Mouse (Mus musculus) heart, postnatal 25 days (tissue): ENCODE measurements around the gene Sec22b. TPM values are rescaled to one million over a fixed set of nuclear protein-coding genes. Genes with fewer than 3 reads are reported as not detected.

Experiments
- DNase-seq: peaks from one replicate; pipeline ENCODE4 v3.0.0; 2022; ENCODE audit warnings: low spot score
- intact Hi-C: fragments of 180-260 bp; cut with DNase I; formaldehyde crosslinking; loops from one replicate; pipeline ENCODE4 v1.15.1; 2025
- total RNA-seq, 2 experiments: library from RNA; stranded (reverse); gene quantifications; 2 replicates each; pipeline ENCODE4 v1.2.3; 2021

The Sec22b gene
- total RNA-seq, 2 experiments from 2014 or later = 40.8 to 45.4 TPM

DNA sequence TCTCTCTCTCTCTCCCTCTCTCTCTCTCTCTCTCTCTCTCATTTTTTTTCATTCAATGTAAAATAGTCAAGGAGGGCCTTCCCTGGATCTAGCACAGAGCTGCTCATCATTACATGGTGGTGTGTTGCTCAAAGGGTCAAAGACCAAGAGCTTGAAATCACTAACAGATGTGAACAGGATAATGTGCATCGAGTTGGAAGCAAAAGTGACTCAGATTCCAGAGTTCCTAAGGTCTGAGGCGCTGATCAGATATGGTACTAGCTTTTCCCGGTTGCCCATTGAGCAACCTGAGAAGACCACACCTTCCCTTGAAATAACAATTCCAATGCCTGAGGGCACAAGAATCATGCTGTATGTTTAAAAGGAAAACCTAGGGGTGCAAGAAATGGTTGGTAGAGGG is 2.6 kb upstream of the Sec22b start:
- intact Hi-C loops = no loop called here
- DNase-seq = no peak

DNA sequence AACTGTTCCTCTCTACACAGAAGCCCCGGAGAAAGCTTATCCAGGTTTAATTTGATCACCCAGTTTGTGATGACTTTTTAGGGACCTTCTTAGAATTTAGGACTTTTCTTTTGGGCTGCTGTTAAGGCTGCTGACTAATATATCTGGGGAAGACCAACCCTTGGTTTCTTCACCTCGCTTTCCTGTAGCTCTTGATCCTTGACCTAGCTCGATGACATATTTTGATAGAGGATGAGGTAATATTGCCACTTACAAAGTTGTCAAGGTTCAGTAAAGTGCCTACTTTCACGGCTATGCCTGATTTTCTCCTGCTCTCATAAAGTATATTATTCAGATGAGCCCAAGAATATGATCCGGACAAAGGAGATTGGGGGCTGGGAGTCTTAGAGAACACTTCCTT is 596 bp downstream of the Sec22b start:
- DNase-seq = no peak
- intact Hi-C loops = loop anchor here (5.0 kb wide), 1 partner anchor 134 kb away; no protein-coding TSS in a partner anchor

DNA sequence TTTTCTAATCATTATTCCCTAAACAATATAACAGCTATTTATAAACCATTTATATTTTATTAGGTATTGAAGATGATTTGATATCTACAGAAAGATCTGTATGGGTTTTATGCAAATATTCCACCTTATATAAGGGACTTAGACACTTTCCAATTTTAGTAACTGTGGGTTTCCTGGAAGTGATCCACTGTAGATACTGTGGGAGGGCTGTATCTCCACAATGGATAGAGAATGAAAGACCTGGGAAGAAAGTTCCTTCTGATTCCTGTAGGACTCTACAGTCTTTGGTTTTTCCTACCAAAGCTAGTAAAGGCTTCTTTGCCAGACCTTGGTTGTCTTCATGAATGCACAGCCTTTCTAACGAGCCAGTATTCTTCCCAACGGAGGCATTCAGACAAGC is 8.7 kb downstream of the Sec22b start:
- no peak for DNase-seq
- intact Hi-C loops = no loop called here

DNA sequence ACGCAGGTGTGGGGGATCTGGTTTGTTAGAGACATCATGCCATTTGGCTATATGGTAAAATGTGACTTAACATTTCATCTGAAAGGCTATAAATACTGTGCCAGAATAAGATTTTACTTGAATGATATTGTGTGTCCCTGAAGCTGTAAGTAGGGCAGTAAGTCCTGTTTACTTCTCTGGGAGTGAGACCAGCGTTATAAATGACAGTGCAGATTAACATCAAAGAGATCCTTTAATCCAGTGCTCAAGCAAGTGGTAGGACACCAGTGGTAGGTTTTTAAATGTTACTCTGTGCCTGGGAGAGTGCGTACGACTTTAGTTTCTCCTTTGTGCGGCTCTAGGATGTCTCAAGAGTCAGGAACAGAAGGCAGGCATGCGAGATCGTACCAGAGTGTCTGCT is 10.1 kb downstream of the Sec22b start:
- DNase-seq = no peak
- intact Hi-C loops = no loop called here

DNA sequence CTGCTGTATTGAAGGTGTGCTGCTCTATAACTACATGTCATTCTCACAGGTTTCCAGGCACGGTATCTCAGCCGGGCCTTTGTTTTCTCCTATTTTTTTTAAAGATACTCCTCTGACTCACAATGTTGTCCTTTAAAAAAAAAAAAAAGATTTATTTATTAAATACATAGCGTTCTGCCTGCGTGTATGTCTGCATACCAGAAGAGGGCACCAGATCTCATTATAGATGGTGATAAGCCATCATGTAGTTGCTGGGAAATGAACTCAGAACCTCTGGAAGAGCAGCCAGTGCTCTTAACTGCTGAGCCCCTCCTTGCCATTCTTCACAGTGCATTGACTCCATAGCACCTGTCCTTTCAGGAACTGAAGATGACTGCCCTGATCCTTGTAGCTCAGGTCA is 14.1 kb downstream of the Sec22b start:
- DNase-seq = no peak
- intact Hi-C loops = no loop called here

DNA sequence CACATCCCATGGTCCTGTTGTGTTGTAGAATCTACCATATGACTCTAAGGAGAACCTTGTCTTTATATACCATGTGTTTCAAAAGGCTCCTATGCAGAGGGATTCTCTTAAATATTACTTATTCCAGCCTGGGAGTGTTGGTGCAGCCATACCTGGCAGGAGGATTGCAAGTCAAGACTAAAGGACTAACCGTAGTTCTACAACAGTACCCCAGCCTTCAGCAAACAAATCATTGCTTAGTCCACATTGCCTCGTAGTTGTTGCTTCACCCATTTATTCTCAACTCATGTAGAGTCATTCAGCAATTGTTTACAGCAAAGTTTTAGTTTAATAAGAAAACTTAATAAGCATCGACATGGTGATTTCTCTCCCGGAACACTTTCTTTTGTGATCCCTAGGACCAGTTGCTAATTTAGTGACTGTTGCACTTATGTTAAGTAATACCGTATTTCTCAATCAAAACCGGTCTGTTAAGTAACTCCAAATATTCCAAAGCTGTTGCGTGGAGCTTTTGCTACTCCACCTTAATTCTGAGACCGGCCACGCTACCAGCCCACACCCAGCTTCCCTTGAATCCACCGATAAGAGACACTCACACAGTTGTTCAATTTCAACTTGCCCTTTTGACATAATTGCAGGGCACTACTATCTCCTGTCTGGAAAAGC is 18.0 kb downstream of the Sec22b start:
- no peak for DNase-seq
- intact Hi-C loops = no loop called here

DNA sequence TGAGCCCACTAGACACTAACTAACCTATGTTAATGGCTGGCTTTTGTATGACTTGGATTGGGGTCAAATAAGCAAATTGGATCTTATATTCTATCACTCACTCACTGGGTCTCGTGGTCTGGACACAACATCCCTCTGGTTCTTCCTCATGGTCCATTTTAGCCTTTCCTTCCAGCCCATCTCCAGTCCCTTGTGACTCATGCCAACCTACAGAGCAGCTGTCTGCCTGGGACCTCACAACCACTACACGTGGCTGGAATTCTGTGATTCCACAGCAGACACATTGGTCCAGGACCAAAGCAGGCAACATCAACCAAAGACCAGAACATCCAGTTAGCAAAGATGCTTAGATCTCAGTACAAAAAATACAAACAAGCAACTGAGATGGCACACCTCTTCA is 24.3 kb downstream of the Sec22b start:
- intact Hi-C loops = loop anchor here (5.0 to 10.0 kb wide), 3 partner anchors 190 to 387 kb away; no protein-coding TSS in a partner anchor
- no peak for DNase-seq

DNA sequence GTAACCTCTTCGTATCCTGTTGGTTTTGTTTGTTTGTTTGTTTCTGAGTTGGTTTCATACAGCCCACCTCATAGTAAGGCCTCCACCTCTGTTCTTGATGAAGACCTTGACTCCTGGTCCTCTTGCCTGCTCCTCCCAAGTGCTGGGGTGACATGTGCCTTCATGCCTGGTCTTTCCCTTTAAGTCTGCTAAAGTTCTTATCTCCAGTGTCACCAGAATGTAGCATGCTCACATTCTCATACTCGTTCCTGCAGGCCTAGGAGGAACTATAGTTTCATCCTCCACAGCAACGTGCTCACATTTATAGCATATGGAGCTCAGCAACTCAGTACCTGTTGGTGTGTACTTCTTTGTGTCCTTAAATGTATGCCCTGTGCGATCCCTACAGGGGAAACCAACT is 26.3 kb downstream of the Sec22b start:
- no peak for DNase-seq
- intact Hi-C loops = loop anchor here (5.0 to 10.0 kb wide), 3 partner anchors 187 to 385 kb away; no protein-coding TSS in a partner anchor

DNA sequence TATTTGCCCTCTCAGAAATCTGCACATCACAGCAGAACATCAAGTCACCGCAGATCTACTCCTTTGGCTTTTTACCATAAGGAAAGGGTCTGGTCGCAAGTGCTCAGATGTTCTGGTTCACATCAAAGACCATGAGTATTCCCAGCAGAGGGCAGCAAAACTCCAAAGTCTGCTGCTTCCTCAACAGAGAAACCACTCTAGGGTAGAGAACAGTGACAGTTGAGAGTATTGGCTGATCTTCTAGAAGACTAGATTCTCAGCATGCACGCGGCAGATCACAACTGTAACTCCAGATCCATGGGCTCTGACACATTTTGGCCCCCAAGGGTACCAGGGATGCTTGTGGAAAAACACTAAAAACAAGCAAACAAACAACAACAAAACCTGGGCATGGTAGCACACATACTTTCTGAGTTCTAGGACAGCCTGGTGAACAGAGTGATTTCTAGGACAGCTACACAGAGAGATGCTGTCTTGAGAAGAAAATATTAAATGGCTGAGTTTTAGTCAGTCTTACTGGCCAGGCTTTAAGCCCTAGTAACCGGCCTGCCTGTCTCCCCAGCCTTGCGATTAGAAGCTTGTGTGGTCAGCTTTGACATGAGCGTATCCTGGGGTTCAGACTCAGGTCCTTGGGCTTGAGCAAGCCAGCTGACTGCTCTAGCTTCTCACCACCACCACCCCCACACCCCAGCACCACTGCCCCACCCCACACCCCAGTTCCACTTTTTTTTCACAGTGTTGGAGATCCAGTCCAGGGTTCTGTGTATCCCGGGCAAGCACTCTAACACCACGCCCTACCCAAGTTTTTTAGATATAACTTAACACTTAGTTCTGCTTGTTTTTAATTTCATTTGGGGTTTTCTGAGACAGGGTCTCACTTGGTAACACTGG is 28.2 kb downstream of the Sec22b start:
- intact Hi-C loops = loop anchor here (1.0 to 10.0 kb wide), 5 partner anchors 112 to 383 kb away; no protein-coding TSS in a partner anchor
- peak; percentile 17 for DNase-seq

DNA sequence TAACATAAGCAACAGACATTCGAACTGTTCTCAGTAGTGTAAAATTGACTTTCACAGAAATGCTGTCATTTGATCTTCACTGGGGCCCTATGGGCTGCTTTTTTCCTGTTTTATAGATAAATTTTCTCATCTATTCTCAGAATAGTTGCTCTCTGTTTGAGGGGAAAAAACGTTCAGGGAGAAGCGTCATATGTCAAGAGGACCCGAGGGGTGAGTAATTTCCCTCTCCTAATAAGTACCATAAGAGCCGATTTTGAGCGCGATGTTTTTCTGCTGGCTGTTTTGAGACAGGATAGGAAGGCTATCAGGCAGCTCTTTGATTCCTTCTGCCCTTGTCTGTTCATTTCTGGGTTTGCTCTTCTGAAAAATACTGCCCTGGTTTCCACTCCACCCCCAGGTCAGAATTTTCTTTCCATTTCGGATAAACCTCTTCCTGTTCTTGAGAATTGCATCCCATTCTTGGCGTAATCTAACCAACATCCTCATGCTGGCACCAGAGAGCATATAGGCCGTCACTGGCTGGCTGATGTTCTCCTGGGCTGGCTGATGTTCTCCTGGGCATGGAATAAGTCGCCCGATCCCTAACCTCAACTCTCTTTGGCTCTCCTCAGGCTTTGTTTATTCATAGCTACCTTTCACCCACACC is 29.3 kb downstream of the Sec22b start:
- intact Hi-C loops = no loop called here
- DNase-seq = no peak

DNA sequence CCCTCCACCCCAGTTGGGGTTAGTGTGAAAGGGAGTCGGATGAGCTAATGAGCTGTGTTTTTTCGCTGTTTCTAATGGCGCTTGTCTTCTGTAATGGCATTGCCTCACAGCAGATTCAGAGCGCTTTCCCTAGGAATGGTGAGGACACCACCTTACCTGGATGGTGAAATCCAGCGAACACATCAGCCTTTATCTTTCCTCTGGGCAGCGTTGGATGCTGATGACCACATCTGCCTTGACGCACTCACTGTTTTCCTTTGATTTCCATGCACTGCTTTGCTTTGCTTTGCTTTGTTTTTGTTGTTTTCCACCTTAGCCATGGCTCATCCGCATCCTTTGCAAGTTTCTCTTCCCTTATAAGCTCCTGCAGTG is 29.8 kb downstream of the Sec22b start:
- intact Hi-C loops = no loop called here
- DNase-seq = no peak

DNA sequence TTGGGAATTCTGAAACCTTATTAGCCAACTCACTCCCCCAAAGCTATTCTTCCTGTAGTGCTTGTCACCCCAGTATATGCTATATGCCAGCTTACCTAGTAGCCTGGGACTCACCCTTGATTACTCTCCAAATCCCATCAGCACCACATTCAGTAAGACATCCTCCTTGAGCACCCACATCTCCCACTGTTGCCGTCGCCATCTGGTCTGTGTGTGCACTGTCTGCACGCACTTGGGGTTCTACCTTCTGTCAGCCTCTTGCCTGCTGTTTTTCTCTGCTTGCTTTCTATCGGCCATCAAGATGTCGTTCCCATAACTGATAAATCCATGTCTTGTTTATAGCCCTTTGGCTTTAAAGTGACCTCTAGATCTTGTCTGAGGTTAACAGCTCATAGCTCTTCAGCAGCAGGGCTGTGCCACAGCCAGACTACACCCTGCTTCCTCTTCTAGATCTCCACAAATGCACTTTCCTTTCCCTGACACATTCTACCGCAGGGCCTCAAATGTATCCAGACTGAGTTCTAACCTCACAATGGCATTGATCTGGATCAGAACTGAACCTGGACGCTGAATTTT is 30.4 kb downstream of the Sec22b start:
- intact Hi-C loops = no loop called here
- no peak for DNase-seq

DNA sequence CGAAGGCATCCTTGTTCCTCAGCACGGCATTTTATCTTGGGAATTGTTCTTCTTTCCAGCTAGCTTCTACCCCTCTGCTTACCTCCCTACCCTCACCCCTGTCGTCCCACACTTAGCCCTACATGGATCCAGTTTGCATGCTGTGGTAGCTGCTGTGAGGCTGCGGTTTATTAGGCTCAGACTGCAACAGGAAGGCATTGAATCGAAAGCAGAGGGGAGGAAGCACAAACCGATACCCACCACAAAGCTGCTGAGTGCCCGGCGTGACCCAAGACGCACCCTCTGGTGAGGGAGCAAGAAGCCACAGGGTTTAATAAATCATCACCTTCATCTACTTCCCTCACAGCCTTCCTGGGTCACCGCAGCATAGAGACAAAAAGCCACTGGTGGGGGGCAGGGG is 31.1 kb downstream of the Sec22b start:
- DNase-seq = peak; percentile 5
- intact Hi-C loops = no loop called here

DNA sequence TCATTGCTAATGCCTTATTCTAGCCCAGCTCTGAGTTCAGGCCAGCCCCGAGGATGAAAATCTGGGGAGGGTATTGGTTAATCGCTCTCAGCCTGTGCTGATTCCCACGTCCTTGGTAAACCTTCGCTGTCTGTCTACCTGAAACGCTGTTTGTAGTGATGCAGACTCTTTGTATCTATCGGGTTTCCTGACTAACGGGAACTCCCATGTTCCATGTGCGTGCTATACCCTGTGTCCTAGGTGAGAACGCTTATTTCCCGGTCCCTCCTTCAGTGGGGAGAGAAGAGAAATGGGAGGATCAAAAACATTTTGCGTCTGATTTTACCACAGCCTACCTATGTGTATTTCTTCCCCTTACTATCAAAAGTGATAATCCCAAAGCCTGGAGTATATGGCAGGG is 31.8 kb downstream of the Sec22b start:
- intact Hi-C loops = no loop called here
- DNase-seq = no peak

DNA sequence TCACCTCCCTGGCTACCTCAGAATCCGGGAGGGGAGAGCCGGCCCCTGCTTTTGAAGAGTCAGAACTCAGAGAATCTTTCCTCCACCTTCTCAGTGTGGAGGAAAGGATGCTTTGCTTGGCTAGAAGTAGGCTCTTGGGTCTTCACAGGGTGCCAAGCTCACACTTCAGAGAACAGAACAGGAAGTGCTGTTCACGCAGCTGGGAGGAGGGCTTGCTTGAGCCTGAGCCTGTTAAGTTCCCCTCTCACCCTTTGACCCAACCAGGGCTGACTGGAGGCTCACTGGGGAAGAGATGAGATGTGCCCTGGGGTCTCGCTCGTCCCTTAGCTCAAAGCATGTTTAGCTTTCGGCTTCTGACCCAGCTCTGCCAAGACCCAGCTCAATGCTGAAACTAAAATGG is 32.3 kb downstream of the Sec22b start:
- DNase-seq = no peak
- intact Hi-C loops = no loop called here

DNA sequence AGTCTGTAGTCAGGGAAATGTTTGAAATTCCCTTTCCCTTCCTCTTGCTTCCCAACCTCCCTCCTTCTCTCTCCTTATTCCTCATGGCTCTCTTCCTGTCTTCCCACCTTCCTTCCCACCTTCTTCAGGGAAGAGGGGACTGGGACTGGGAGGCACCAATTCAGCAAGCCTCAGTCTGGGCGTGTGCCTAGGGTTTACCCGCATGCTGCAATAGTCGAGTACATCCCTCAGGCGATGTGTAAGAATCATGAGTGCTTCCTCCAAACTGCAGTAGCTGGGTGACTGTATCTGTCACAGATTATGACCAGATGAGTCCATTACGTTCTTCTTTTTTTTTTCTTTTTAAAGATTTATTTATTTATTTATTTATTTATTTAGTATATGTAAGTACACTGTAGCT is 32.8 kb downstream of the Sec22b start:
- intact Hi-C loops = no loop called here
- DNase-seq = no peak

DNA sequence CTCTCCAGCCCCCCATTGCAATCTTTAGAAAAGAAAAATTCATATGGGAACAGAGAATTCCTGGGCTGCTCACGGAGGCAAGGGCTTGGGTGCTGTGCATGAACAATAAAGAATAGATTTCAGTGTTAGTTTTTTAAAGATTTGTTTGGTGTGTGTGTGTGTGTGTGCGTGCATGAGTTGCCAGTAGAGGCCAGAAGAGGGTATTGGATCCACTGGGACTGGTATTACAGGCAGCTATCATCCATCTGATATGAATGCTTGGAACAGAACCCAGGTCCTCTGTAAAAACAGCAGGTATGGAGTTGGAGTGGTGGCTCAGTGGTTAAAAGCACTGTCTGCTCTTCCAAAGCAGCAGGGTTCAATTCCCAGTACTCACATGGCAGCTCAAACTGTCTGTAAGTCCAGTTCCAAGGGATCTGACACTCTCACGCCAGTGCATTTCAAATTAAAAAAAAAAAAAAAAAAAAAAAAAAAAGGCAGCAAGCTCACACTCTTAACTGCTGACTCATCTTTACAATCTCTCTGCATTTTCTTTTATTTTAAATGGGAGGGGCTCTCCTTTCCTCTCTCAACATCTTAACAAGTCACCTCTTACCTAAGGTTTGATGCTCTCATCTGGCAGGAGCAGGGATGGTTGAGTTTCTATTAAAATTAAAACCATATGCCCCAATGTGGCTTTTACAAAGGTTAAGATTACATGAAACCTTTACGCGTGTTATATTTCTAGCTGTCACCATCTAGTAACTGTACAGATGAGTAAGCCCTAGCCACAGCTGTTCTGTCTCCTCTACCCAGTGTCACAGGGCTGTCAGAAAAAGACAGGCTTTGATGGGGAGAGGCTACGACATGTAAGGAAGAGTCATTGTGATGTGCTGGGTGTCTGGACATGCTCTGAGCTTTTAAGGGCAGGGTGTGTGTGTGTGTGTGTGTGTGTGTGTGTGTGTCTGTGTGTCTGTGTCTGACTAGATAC is 33.6 kb downstream of the Sec22b start:
- no peak for DNase-seq
- intact Hi-C loops = no loop called here

DNA sequence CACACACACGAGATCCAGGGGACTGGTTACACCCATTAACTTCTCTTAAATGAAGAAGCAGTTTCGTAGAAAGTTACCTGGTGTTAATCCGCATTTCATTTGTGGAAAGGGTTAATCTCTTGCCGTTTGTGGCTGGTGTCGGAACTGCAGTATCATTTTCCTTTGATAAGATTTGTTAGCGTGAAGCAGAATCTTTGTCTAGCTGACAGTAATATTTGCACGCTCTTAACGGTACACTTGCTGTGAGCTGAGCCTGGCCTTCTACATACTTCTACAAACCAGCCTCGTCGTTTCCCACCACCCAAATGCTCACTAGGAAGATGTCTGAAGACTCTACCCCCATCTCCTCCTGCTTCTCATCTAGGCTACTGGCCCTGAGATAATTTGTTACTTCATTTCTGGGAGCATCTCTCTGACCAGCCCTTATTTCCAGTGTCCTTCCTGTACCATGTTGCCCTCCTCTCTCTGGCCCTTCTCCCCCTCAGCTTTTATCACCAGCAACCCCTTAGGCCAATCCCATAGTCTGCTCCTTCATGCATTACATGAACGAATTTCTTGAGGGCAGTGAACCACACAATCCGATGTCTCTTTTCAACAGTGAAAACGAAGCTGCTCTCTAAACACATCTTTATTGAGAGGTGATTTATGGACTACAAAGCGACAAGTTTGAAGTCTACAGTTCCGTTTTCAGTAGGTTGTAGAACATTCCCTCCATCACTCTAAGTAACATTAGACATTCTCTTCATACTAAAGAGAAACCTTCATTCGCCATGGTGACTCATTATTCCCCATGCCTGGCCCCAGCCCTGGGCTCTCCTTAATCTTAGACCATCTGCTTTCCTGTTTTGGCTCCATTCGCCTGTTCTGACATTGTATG is 36.3 kb downstream of the Sec22b start:
- DNase-seq = no peak
- intact Hi-C loops = no loop called here

DNA sequence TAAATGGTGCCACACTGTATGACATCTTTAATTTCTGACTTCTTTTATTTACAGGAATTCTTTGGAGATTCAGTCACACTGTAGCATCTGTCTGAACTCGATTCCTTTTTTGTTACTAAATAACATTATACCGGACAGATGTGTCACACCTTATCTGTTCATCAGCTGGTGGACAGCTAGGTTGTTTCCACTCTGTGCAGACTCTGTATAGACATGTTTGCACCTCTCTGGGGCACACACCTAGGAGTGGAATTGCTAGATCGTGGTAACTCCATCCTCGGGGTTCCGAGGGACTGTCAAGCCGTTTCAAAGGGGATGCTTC is 36.9 kb downstream of the Sec22b start:
- intact Hi-C loops = no loop called here
- no peak for DNase-seq
